Mouse (Mus musculus) embryo, embryonic 11.5 days (tissue): ENCODE measurements around the gene Klhl26.

ENCODE experiments used
- DNase-seq: peaks from one replicate; pipeline ENCODE4 v3.0.0-alpha.2; 2012; ENCODE audit warnings: low read depth, low spot score

Klhl26 gene

GRCm38 (mm10) chr8:70414310-70414946 is 62.3 kb downstream of the Klhl26 start:
- no peak for DNase-seq

- DNase-seq, result no peak
These were observed 66.5 kb downstream of the Klhl26 start for GRCm38 (mm10) chr8:70410281-70410680.

GRCm38 (mm10) chr8:70409455-70409871 is 67.3 kb downstream of the Klhl26 start:
- DNase-seq, result no peak

GRCm38 (mm10) chr8:70409019-70409418 is 67.7 kb downstream of the Klhl26 start:
- no peak for DNase-seq

GRCm38 (mm10) chr8:70408301-70408700 is 68.5 kb downstream of the Klhl26 start:
- no peak for DNase-seq

GRCm38 (mm10) chr8:70406427-70407069 is 70.2 kb downstream of the Klhl26 start:
- no peak for DNase-seq

GRCm38 (mm10) chr8:70405189-70405588 is 71.6 kb downstream of the Klhl26 start:
- no peak for DNase-seq

- no peak for DNase-seq
These were observed 72.6 kb downstream of the Klhl26 start for GRCm38 (mm10) chr8:70404212-70404611.
